ENCODE assay signal across 18 mouse cellular contexts in genomic region chr13:111394341-111394740, GRCm38 (mm10).
DNase-seq lines count a peak whose midpoint lies in the region; ATAC-seq and TF ChIP-seq lines count a peak whose summit lies in the region.
"Had no signal": no experiment of that assay in that cellular context is flagged by ENCODE, and none has a peak within 500 bp of the region (broad histone marks: within the 10 kb centered on the region; RNA-seq: fewer than 3 reads in every experiment).

No protein-coding gene starts in this region.

- no peak for DNase-seq in intestine, embryonic 14.5 days (ENCODE audit: low spot score)
- DNase-seq in right cerebral cortex, adult 18-20 months = peak; percentile 85
- no peak for DNase-seq in right cerebral cortex, postnatal 4 days
- DNase-seq in left cerebral cortex, postnatal 36 days (ENCODE audit: low spot score in 2 of 2) = peak; percentile 78 to 80
- peak; percentile 70 for DNase-seq in telencephalon, adult 2 months (ENCODE audit: low read depth, low spot score)
- no peak for DNase-seq in hindbrain, postnatal 0 days (ENCODE audit: low spot score)
- DNase-seq in adrenal gland, adult (ENCODE audit: inconsistent age in 2 of 2, low spot score in 1 of 2) = no peak
- DNase-seq: cerebellum, adult 8-10 months; gastrocnemius, postnatal 25 days; kidney, postnatal 25 days had no signal

- ATAC-seq in intestine, embryonic 14.5 days (replicated peaks; ENCODE audit: low FRiP score, low TSS enrichment, low read depth) = no peak
- ATAC-seq in intestine, postnatal 0 days = no peak
- ATAC-seq in hindbrain, postnatal 0 days = no peak
- ATAC-seq: midbrain, embryonic 13.5 days had no signal

- no peaks in the 10 kb centered on the region for H3K9me3 ChIP-seq in intestine, embryonic 14.5 days (ENCODE audit: control insufficient read depth, low read length)
- no peaks in the 10 kb centered on the region for H3K9me3 ChIP-seq in intestine, postnatal 0 days (ENCODE audit: control insufficient read depth)
- no peaks in the 10 kb centered on the region for H3K9me3 ChIP-seq in hindbrain, postnatal 0 days (ENCODE audit: low read length)
- H3K9me3 ChIP-seq: forebrain, embryonic 10.5 days; heart, embryonic 15.5 days; limb, embryonic 13.5 days; midbrain, embryonic 13.5 days; neural tube, embryonic 12.5 days had no signal

- H3K9ac ChIP-seq in intestine, embryonic 14.5 days (ENCODE audit: low read length) = no peak overlapping the region
- H3K9ac ChIP-seq in intestine, postnatal 0 days (ENCODE audit: low read depth, low read length) = no peak overlapping the region
- H3K9ac ChIP-seq in hindbrain, postnatal 0 days (replicated peaks; ENCODE audit: low read length) = no peak overlapping the region
- H3K9ac ChIP-seq: heart, embryonic 15.5 days; hindbrain, embryonic 14.5 days; limb, embryonic 13.5 days; lung, embryonic 14.5 days; midbrain, embryonic 13.5 days; neural tube, embryonic 12.5 days had no signal

- intact Hi-C loops in left cerebral cortex, postnatal 36 days (cut with DNase I) = no loop called here

- H3K4me3 ChIP-seq in intestine, embryonic 14.5 days (ENCODE audit: low read depth, low read length) = no peak overlapping the region
- no peak overlapping the region for H3K4me3 ChIP-seq in intestine, postnatal 0 days (ENCODE audit: low read depth, low read length)
- H3K4me3 ChIP-seq in hindbrain, postnatal 0 days (ENCODE audit: low read length) = no peak overlapping the region
- H3K4me3 ChIP-seq: forebrain, embryonic 10.5 days; heart, embryonic 15.5 days; limb, embryonic 13.5 days; midbrain, embryonic 13.5 days; neural tube, embryonic 12.5 days had no signal

- TF ChIP-seq CTCF in intestine, postnatal 0 days (IDR thresholded peaks at IDR 0.05; ENCODE audit: low read depth) = no peak
- no peak for TF ChIP-seq CTCF in hindbrain, postnatal 0 days (IDR thresholded peaks at IDR 0.05; ENCODE audit: low read depth)

- no peaks in the 10 kb centered on the region for H3K36me3 ChIP-seq in intestine, embryonic 14.5 days (ENCODE audit: control insufficient read depth, insufficient read depth, low read length)
- no peaks in the 10 kb centered on the region for H3K36me3 ChIP-seq in intestine, postnatal 0 days (ENCODE audit: control insufficient read depth, insufficient read depth)
- H3K36me3 ChIP-seq in hindbrain, postnatal 0 days (ENCODE audit: insufficient read depth, low read length) = no peaks in the 10 kb centered on the region
- H3K36me3 ChIP-seq: forebrain, embryonic 10.5 days; heart, embryonic 15.5 days; limb, embryonic 13.5 days; midbrain, embryonic 13.5 days; neural tube, embryonic 12.5 days had no signal

- H3K4me1 ChIP-seq in intestine, embryonic 14.5 days (replicated peaks; ENCODE audit: control insufficient read depth, insufficient read depth, low read length) = peaks cover 18% of the 10 kb centered on the region
- 0 out of 2 replicates have a peak, but pooled peaks cover 3% of the 10 kb centered on the region for H3K4me1 ChIP-seq in intestine, postnatal 0 days (replicated peaks; ENCODE audit: control insufficient read depth, insufficient read depth, low read length)
- no peaks in the 10 kb centered on the region for H3K4me1 ChIP-seq in hindbrain, postnatal 0 days (ENCODE audit: insufficient read depth, low read length)

- peak overlapping the region; percentile 29; the same call in 1 of the 2 replicates for H3K27ac ChIP-seq in intestine, embryonic 14.5 days (ENCODE audit: low read depth)
- no peak overlapping the region for H3K27ac ChIP-seq in intestine, postnatal 0 days (ENCODE audit: low read depth, low read length)
- H3K27ac ChIP-seq in hindbrain, postnatal 0 days = no peak overlapping the region
- H3K27ac ChIP-seq: forebrain, embryonic 10.5 days; heart, embryonic 15.5 days; hindbrain, embryonic 14.5 days; limb, embryonic 13.5 days; midbrain, embryonic 13.5 days; neural tube, embryonic 12.5 days had no signal

- H3K27me3 ChIP-seq in intestine, embryonic 14.5 days (replicated peaks; ENCODE audit: control insufficient read depth, insufficient read depth, low read length) = no peaks in the 10 kb centered on the region
- H3K27me3 ChIP-seq in intestine, postnatal 0 days (replicated peaks; ENCODE audit: control insufficient read depth, insufficient read depth, low read length) = no peaks in the 10 kb centered on the region
- H3K27me3 ChIP-seq in hindbrain, postnatal 0 days (ENCODE audit: insufficient read depth, low read length) = no peaks in the 10 kb centered on the region
- H3K27me3 ChIP-seq: heart, embryonic 15.5 days; midbrain, embryonic 13.5 days; neural tube, embryonic 12.5 days had no signal

- 84% methylated on average over 8 of the region's 8 CpGs for WGBS in intestine, embryonic 14.5 days
- WGBS in intestine, postnatal 0 days = 78% methylated on average over 8 of the region's 8 CpGs
- 83% methylated on average over 8 of the region's 8 CpGs for WGBS in hindbrain, postnatal 0 days

- H3K4me2 ChIP-seq in intestine, embryonic 14.5 days (ENCODE audit: low read length) = no peak overlapping the region
- no peak overlapping the region for H3K4me2 ChIP-seq in intestine, postnatal 0 days (replicated peaks; ENCODE audit: low read depth)
- H3K4me2 ChIP-seq in hindbrain, postnatal 0 days (ENCODE audit: low read depth, low read length) = no peak overlapping the region
- H3K4me2 ChIP-seq: heart, embryonic 15.5 days; hindbrain, embryonic 14.5 days; limb, embryonic 13.5 days; lung, embryonic 14.5 days; midbrain, embryonic 13.5 days; neural tube, embryonic 12.5 days had no signal

Comparison
In these comparisons a context has a peak if more than half of its experiments do, and no peak if none do; other contexts are left out.
1. DNase-seq: peak in right cerebral cortex, adult 18-20 months (single experiment), left cerebral cortex, postnatal 36 days (2 of 2) and telencephalon, adult 2 months (single experiment); none in intestine, embryonic 14.5 days (single experiment), right cerebral cortex, postnatal 4 days (single experiment), hindbrain, postnatal 0 days (single experiment) and adrenal gland, adult (0 of 2).